Mouse (Mus musculus): Measurements from ENCODE around the gene Cldnd2. TPM values are rescaled to one million over a fixed set of nuclear protein-coding genes. Genes with fewer than 3 reads are reported as not detected.

Cldnd2 gene
- polyA plus RNA-seq, 1 experiment from 2014 or later: not detected

GRCm38 (mm10) chr7:43452609-43453008, 12.0 kb downstream of the Cldnd2 start:
- Histone ChIP-seq H3K27ac (ENCODE audit: low read depth, low read length) (no peak overlapping the region), H3K9me3 (ENCODE audit: control insufficient read depth, low read length) (no peaks in the 10 kb centered on the region), H3K9ac (ENCODE audit: low read length) (no peak overlapping the region), H3K36me3 (ENCODE audit: control insufficient read depth, insufficient read depth, low read length) (no peaks in the 10 kb centered on the region; the same call in 1 of the 2 replicates), H3K4me2 (ENCODE audit: low read depth, low read length, severe bottlenecking) (no peak overlapping the region), H3K4me3 (ENCODE audit: low read depth, low read length) (no peak overlapping the region), H3K4me1 (replicated peaks; ENCODE audit: control insufficient read depth, insufficient read depth, low read length) (no peaks in the 10 kb centered on the region), H3K27me3 (ENCODE audit: control insufficient read depth, insufficient read depth, low read length) (no peaks in the 10 kb centered on the region)
- ATAC-seq (replicated peaks; ENCODE audit: low FRiP score) (no peak), DNase-seq (ENCODE audit: low spot score) (no peak)
- WGBS: 46% methylated on average over 4 of the region's 4 CpGs

- 89% methylated on average over 14 of the region's 14 CpGs for WGBS
- DNase-seq (ENCODE audit: low spot score): no peak
Measured at GRCm38 (mm10) chr7:43453599-43454355, 13.2 kb downstream of the Cldnd2 start.

GRCm38 (mm10) chr7:43454371-43454770, 13.8 kb downstream of the Cldnd2 start:
- Histone ChIP-seq H3K4me2 (ENCODE audit: low read depth, low read length, severe bottlenecking) (no peak overlapping the region), H3K4me1 (replicated peaks; ENCODE audit: control insufficient read depth, insufficient read depth, low read length) (no peaks in the 10 kb centered on the region), H3K9ac (ENCODE audit: low read length) (no peak overlapping the region), H3K9me3 (ENCODE audit: control insufficient read depth, low read length) (no peaks in the 10 kb centered on the region), H3K27ac (ENCODE audit: low read depth, low read length) (no peak overlapping the region), H3K36me3 (ENCODE audit: control insufficient read depth, insufficient read depth, low read length) (no peaks in the 10 kb centered on the region; the same call in 1 of the 2 replicates), H3K4me3 (ENCODE audit: low read depth, low read length) (no peak overlapping the region), H3K27me3 (ENCODE audit: control insufficient read depth, insufficient read depth, low read length) (no peaks in the 10 kb centered on the region)
- ATAC-seq (replicated peaks; ENCODE audit: low FRiP score): no peak
- 95% methylated on average over 6 of the region's 6 CpGs for WGBS
- DNase-seq (ENCODE audit: low spot score): no peak

More at GRCm38 (mm10) chr7:43453599-43454355, 13.2 kb downstream of the Cldnd2 start:
- no peak overlapping the region for H3K9ac ChIP-seq (ENCODE audit: low read length)
- no peaks in the 10 kb centered on the region for H3K9me3 ChIP-seq (ENCODE audit: control insufficient read depth, low read length)
- no peak for ATAC-seq (replicated peaks; ENCODE audit: low FRiP score)
- H3K4me3 ChIP-seq (ENCODE audit: low read depth, low read length): no peak overlapping the region
- H3K4me2 ChIP-seq (ENCODE audit: low read depth, low read length, severe bottlenecking): no peak overlapping the region
- no peaks in the 10 kb centered on the region; the same call in 1 of the 2 replicates for H3K36me3 ChIP-seq (ENCODE audit: control insufficient read depth, insufficient read depth, low read length)
- no peak overlapping the region for H3K27ac ChIP-seq (ENCODE audit: low read depth, low read length)
- no peaks in the 10 kb centered on the region for H3K27me3 ChIP-seq (ENCODE audit: control insufficient read depth, insufficient read depth, low read length)
- no peaks in the 10 kb centered on the region for H3K4me1 ChIP-seq (replicated peaks; ENCODE audit: control insufficient read depth, insufficient read depth, low read length)

- Histone ChIP-seq H3K4me2 (ENCODE audit: low read depth, low read length, severe bottlenecking) (no peak within 1 kb of the TSS), H3K27me3 (ENCODE audit: control insufficient read depth, insufficient read depth, low read length) (peaks cover 12% of the 10 kb centered on the region), H3K4me3 (ENCODE audit: low read depth, low read length) (no peak within 1 kb of the TSS), H3K9me3 (ENCODE audit: control insufficient read depth, low read length) (no peaks in the 10 kb centered on the region), H3K9ac (ENCODE audit: low read length) (no peak within 1 kb of the TSS), H3K36me3 (ENCODE audit: control insufficient read depth, insufficient read depth, low read length) (no peaks in the 10 kb centered on the region), H3K27ac (ENCODE audit: low read depth, low read length) (no peak within 1 kb of the TSS), H3K4me1 (replicated peaks; ENCODE audit: control insufficient read depth, insufficient read depth, low read length) (no peaks in the 10 kb centered on the region)
- DNase-seq (ENCODE audit: low spot score) (no peak), ATAC-seq (replicated peaks; ENCODE audit: low FRiP score) (no peak)
- 71% methylated on average over 4 of the region's 4 CpGs for WGBS
Measured at GRCm38 (mm10) chr7:43462851-43463250, 22.3 kb downstream of the Cldnd2 start, which contains the start of gene Vsig10l. Vsig10l (plus strand) TSS chr7:43463151.

GRCm38 (mm10) chr7:43463976-43464375, 23.4 kb downstream of the Cldnd2 start:
- Histone ChIP-seq H3K9ac (ENCODE audit: low read length) (no peak overlapping the region), H3K27me3 (ENCODE audit: control insufficient read depth, insufficient read depth, low read length) (peaks cover 12% of the 10 kb centered on the region), H3K4me3 (ENCODE audit: low read depth, low read length) (no peak overlapping the region), H3K27ac (ENCODE audit: low read depth, low read length) (no peak overlapping the region), H3K4me2 (ENCODE audit: low read depth, low read length, severe bottlenecking) (no peak overlapping the region), H3K9me3 (ENCODE audit: control insufficient read depth, low read length) (no peaks in the 10 kb centered on the region), H3K4me1 (replicated peaks; ENCODE audit: control insufficient read depth, insufficient read depth, low read length) (no peaks in the 10 kb centered on the region), H3K36me3 (ENCODE audit: control insufficient read depth, insufficient read depth, low read length) (no peaks in the 10 kb centered on the region)
- 86% methylated on average over 7 of the region's 7 CpGs for WGBS
- DNase-seq (ENCODE audit: low spot score) (no peak), ATAC-seq (replicated peaks; ENCODE audit: low FRiP score) (no peak)

- peak; percentile 15; the same call in 1 of the 2 replicates for ATAC-seq (replicated peaks; ENCODE audit: low FRiP score)
- DNase-seq (ENCODE audit: low spot score): peak; percentile 80
- Histone ChIP-seq H3K27me3 (ENCODE audit: control insufficient read depth, insufficient read depth, low read length) (peaks cover 12% of the 10 kb centered on the region), H3K4me2 (ENCODE audit: low read depth, low read length, severe bottlenecking) (peak overlapping the region; percentile 72), H3K27ac (ENCODE audit: low read depth, low read length) (no peak overlapping the region), H3K36me3 (ENCODE audit: control insufficient read depth, insufficient read depth, low read length) (no peaks in the 10 kb centered on the region), H3K9me3 (ENCODE audit: control insufficient read depth, low read length) (no peaks in the 10 kb centered on the region), H3K9ac (ENCODE audit: low read length) (peak overlapping the region; percentile 49), H3K4me1 (replicated peaks; ENCODE audit: control insufficient read depth, insufficient read depth, low read length) (no peaks in the 10 kb centered on the region), H3K4me3 (ENCODE audit: low read depth, low read length) (peak overlapping the region; percentile 35)
- WGBS: 7% methylated on average over 35 of the region's 35 CpGs
Measured at GRCm38 (mm10) chr7:43464864-43465343, 24.3 kb downstream of the Cldnd2 start.

- WGBS: under 1% methylated on average over 33 of the region's 33 CpGs
- H3K9ac ChIP-seq (ENCODE audit: low read length): peak overlapping the region; percentile 49
- H3K4me1 ChIP-seq (replicated peaks; ENCODE audit: control insufficient read depth, insufficient read depth, low read length): no peaks in the 10 kb centered on the region
- H3K9me3 ChIP-seq (ENCODE audit: control insufficient read depth, low read length): no peaks in the 10 kb centered on the region
- peak overlapping the region; percentile 72 for H3K4me2 ChIP-seq (ENCODE audit: low read depth, low read length, severe bottlenecking)
- H3K27me3 ChIP-seq (ENCODE audit: control insufficient read depth, insufficient read depth, low read length): peaks cover 12% of the 10 kb centered on the region
- H3K36me3 ChIP-seq (ENCODE audit: control insufficient read depth, insufficient read depth, low read length): no peaks in the 10 kb centered on the region
- peak overlapping the region; percentile 35 for H3K4me3 ChIP-seq (ENCODE audit: low read depth, low read length)
- ATAC-seq (replicated peaks; ENCODE audit: low FRiP score) (peak; percentile 83), DNase-seq (ENCODE audit: low spot score) (peak; percentile 91)
- H3K27ac ChIP-seq (ENCODE audit: low read depth, low read length): no peak overlapping the region
Measured at GRCm38 (mm10) chr7:43465344-43466098, 24.9 kb downstream of the Cldnd2 start.

GRCm38 (mm10) chr7:43466099-43466694, 25.6 kb downstream of the Cldnd2 start:
- H3K9me3 ChIP-seq (ENCODE audit: control insufficient read depth, low read length): no peaks in the 10 kb centered on the region
- under 1% methylated on average over 32 of the region's 33 CpGs for WGBS
- DNase-seq (ENCODE audit: low spot score) (peak; percentile 90), ATAC-seq (replicated peaks; ENCODE audit: low FRiP score) (peak; percentile 58)
- H3K27me3 ChIP-seq (ENCODE audit: control insufficient read depth, insufficient read depth, low read length): peaks cover 12% of the 10 kb centered on the region
- H3K4me3 ChIP-seq (ENCODE audit: low read depth, low read length): peak overlapping the region; percentile 35
- no peaks in the 10 kb centered on the region for H3K36me3 ChIP-seq (ENCODE audit: control insufficient read depth, insufficient read depth, low read length)
- H3K9ac ChIP-seq (ENCODE audit: low read length): peak overlapping the region; percentile 29
- H3K4me2 ChIP-seq (ENCODE audit: low read depth, low read length, severe bottlenecking): peak overlapping the region; percentile 72
- no peaks in the 10 kb centered on the region for H3K4me1 ChIP-seq (replicated peaks; ENCODE audit: control insufficient read depth, insufficient read depth, low read length)
- H3K27ac ChIP-seq (ENCODE audit: low read depth, low read length): no peak overlapping the region

Measured in forebrain, embryonic 11.5 days (tissue).